Mouse (Mus musculus) forebrain, postnatal 0 days (tissue): ENCODE measurements around the gene Arrdc5. TPM values are rescaled to one million over a fixed set of nuclear protein-coding genes. Genes with fewer than 3 reads are reported as not detected.

Experiments
- ATAC-seq: fragments of 200-750 bp; cut with Nextera tagmentation; 2 replicates; pipeline ENCODE4 v1.8.0; 2017; ENCODE audit warnings: mild to moderate bottlenecking, moderate library complexity
- DNase-seq: peaks from one replicate; pipeline ENCODE4 v3.0.0-alpha.2; 2015
- H3K27ac ChIP-seq: fragments of 300-500 bp; sonication (generic); 2 replicates; pipeline ENCODE4 v1.5.1; 2014; ENCODE audit warnings: low read depth, mild to moderate bottlenecking, antibody characterized with exemption, low read length, moderate library complexity, mixed read lengths
- H3K27me3 ChIP-seq: fragments of 300-500 bp; sonication (generic); 2 replicates; pipeline ENCODE4 v1.6.1; 2014; ENCODE audit warnings: mild to moderate bottlenecking, low read length, mixed read lengths; ENCODE audit not compliant: insufficient read depth
- H3K36me3 ChIP-seq: fragments of 300-500 bp; sonication (generic); 2 replicates; pipeline ENCODE4 v1.6.1; 2014; ENCODE audit warnings: mild to moderate bottlenecking, moderate library complexity; ENCODE audit not compliant: insufficient read depth
- H3K4me1 ChIP-seq: fragments of 300-500 bp; sonication (generic); 2 replicates; pipeline ENCODE4 v1.6.1; 2014; ENCODE audit warnings: antibody characterized with exemption; ENCODE audit not compliant: insufficient read depth
- H3K4me2 ChIP-seq: fragments of 300-500 bp; sonication (generic); 2 replicates; pipeline ENCODE4 v1.6.1; 2014; ENCODE audit warnings: low read depth, mild to moderate bottlenecking, moderate library complexity
- H3K4me3 ChIP-seq: fragments of 300-500 bp; sonication (generic); 2 replicates; pipeline ENCODE4 v1.5.1; 2014; ENCODE audit warnings: low read depth, low read length, mixed read lengths
- H3K9ac ChIP-seq: fragments of 300-500 bp; sonication (generic); 2 replicates; pipeline ENCODE4 v1.6.1; 2014; ENCODE audit warnings: mild to moderate bottlenecking
- H3K9me3 ChIP-seq: fragments of 300-500 bp; sonication (generic); 2 replicates; pipeline ENCODE4 v1.6.1; 2016; ENCODE audit warnings: low read length
- CTCF ChIP-seq: sonication (generic); IDR thresholded peaks from 2 replicates; pipeline ENCODE4 v1.5.1; 2016; ENCODE audit warnings: antibody characterized with exemption, control low read depth, low read depth
- WGBS: fragments of 180-500 bp; shearing (Covaris S2); extraction: QIAGEN DNeasy Blood & Tissue Kit; methylation state at CpG from one replicate; pipeline ENCODE4 v1.1.7; 2014; 5-methylcytosine and 5-hydroxymethylcytosine counted together
- polyA plus RNA-seq: library from polyadenylated mRNA; unstranded; fragments of >200 nt; fragmentation: Nextera tagmentation; extraction: Ambion mirVana; gene quantifications from 2 replicates; pipeline ENCODE4 v1.2.1, GENCODE M21; 2015
- total RNA-seq: library from RNA; depleted of rRNA; stranded (reverse); fragments of >200 nt; gene quantifications from 2 replicates; pipeline ENCODE4 v1.2.3, GENCODE M21; 2014

Arrdc5 gene
- total and polyA plus RNA-seq, 2 experiments from 2014 or later = not detected

GRCm38 (mm10) chr17:56303160-56303846 lies 3.2 kb upstream of the Arrdc5 start, which contains the start of gene Uhrf1:
Gene Uhrf1, plus strand, starts transcription at chr17:56303321.
- TF ChIP-seq CTCF = no peak
- peak; percentile 45 for DNase-seq
- Histone ChIP-seq H3K27ac (no peak within 1 kb of the TSS), H3K27me3 (no peaks in the 10 kb centered on the region), H3K36me3 (no peaks in the 10 kb centered on the region), H3K4me2 (peak within 1 kb of the TSS; percentile 68), H3K9ac (peak within 1 kb of the TSS; percentile 29), H3K9me3 (no peaks in the 10 kb centered on the region), H3K4me3 (peak within 1 kb of the TSS; percentile 56), H3K4me1 (peaks cover 7% of the 10 kb centered on the region; the same call in 1 of the 2 replicates)
- ATAC-seq = peak; percentile 30
- WGBS = under 1% methylated on average over 43 of the region's 43 CpGs

DNA sequence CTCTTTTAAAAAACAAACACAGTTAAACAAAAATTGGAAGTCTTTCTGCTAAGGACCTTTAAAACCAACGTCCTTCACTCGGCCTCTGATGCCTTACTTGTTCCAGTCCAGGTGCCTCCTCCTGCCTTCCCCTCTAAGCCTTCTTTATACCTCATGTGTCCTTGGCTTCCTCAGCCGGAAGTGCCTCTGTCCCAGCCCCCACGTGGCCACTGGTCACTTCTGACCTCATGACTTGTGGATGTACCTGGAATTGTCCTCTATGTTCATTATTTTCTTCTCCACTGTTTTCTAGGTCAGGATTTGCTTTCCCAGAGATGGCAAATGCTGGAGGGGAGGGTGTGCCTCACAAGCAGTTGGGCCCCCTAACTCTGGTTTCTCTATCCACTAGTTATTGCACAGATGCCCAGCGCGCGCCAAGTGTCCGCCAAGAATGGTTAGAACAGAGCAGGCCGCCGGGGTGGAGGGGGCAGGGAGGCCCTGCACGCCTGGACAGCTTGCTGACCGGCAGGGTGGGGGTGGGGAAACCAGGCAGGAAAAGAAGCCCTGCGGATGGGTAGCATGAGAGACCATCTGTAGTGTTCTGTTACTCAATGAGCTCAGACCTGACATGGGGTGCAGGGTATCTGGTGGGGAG lies 2.4 kb upstream of the Arrdc5 start:
- no peaks in the 10 kb centered on the region for H3K9me3 ChIP-seq
- H3K4me2 ChIP-seq = peak overlapping the region; percentile 68; the same call in 1 of the 2 replicates
- ATAC-seq (no peak), DNase-seq (no peak)
- TF ChIP-seq CTCF = no peak
- H3K27me3 ChIP-seq = no peaks in the 10 kb centered on the region
- H3K9ac ChIP-seq = no peak overlapping the region
- 25% methylated on average over 13 of the region's 13 CpGs for WGBS
- H3K4me3 ChIP-seq = no peak overlapping the region
- peaks cover 7% of the 10 kb centered on the region; the same call in 1 of the 2 replicates for H3K4me1 ChIP-seq
- H3K27ac ChIP-seq = no peak overlapping the region
- H3K36me3 ChIP-seq = no peaks in the 10 kb centered on the region

- no peak overlapping the region for H3K4me2 ChIP-seq
- H3K4me3 ChIP-seq = no peak overlapping the region
- TF ChIP-seq CTCF = no peak
- no peak overlapping the region for H3K27ac ChIP-seq
- no peaks in the 10 kb centered on the region for H3K9me3 ChIP-seq
- H3K27me3 ChIP-seq = no peaks in the 10 kb centered on the region
- no peak for ATAC-seq
- WGBS = 94% methylated on average over 1 of the region's 1 CpGs
- peaks cover 2% of the 10 kb centered on the region; the same call in 1 of the 2 replicates for H3K4me1 ChIP-seq
- H3K36me3 ChIP-seq = no peaks in the 10 kb centered on the region
- no peak overlapping the region for H3K9ac ChIP-seq
- DNase-seq = no peak
Observed at GRCm38 (mm10) chr17:56298238-56298637, 1.8 kb downstream of the Arrdc5 start.

GRCm38 (mm10) chr17:56296201-56296600 lies 3.9 kb downstream of the Arrdc5 start:
- Histone ChIP-seq H3K4me1 (no peaks in the 10 kb centered on the region), H3K36me3 (no peaks in the 10 kb centered on the region), H3K27me3 (no peaks in the 10 kb centered on the region), H3K4me3 (no peak overlapping the region), H3K27ac (no peak overlapping the region), H3K9me3 (no peaks in the 10 kb centered on the region), H3K4me2 (no peak overlapping the region), H3K9ac (no peak overlapping the region)
- DNase-seq (no peak), ATAC-seq (no peak)
- TF ChIP-seq CTCF = no peak
- WGBS = 61% methylated on average over 1 of the region's 1 CpGs

GRCm38 (mm10) chr17:56294241-56294640 lies 5.8 kb downstream of the Arrdc5 start:
- Histone ChIP-seq H3K9ac (no peak overlapping the region), H3K27me3 (no peaks in the 10 kb centered on the region), H3K9me3 (no peaks in the 10 kb centered on the region), H3K4me3 (no peak overlapping the region), H3K36me3 (no peaks in the 10 kb centered on the region), H3K4me1 (0 out of 2 replicates have a peak, but pooled peaks cover 5% of the 10 kb centered on the region), H3K4me2 (no peak overlapping the region), H3K27ac (no peak overlapping the region)
- WGBS = 77% methylated on average over 19 of the region's 19 CpGs
- DNase-seq (no peak), ATAC-seq (no peak)
- no peak for TF ChIP-seq CTCF

GRCm38 (mm10) chr17:56293291-56293690 lies 6.8 kb downstream of the Arrdc5 start:
- no peak overlapping the region for H3K4me3 ChIP-seq
- H3K9me3 ChIP-seq = no peaks in the 10 kb centered on the region
- H3K36me3 ChIP-seq = no peaks in the 10 kb centered on the region
- no peaks in the 10 kb centered on the region for H3K27me3 ChIP-seq
- no peak overlapping the region for H3K4me2 ChIP-seq
- H3K9ac ChIP-seq = no peak overlapping the region
- H3K27ac ChIP-seq = no peak overlapping the region
- WGBS = 84% methylated on average over 1 of the region's 1 CpGs
- DNase-seq = no peak
- no peak for ATAC-seq
- no peak for TF ChIP-seq CTCF
- 0 out of 2 replicates have a peak, but pooled peaks cover 5% of the 10 kb centered on the region for H3K4me1 ChIP-seq
